Mouse (Mus musculus) thymus, postnatal 4 days (tissue): ENCODE measurements around the gene Syt9.

Experiments used
- DNase-seq: peaks from one replicate; pipeline ENCODE4 v3.0.0; 2021

Gene Syt9

GRCm38 (mm10) chr7:107547872-107548271 is 177.3 kb downstream of the Syt9 start:
- DNase-seq: no peak

DNA sequence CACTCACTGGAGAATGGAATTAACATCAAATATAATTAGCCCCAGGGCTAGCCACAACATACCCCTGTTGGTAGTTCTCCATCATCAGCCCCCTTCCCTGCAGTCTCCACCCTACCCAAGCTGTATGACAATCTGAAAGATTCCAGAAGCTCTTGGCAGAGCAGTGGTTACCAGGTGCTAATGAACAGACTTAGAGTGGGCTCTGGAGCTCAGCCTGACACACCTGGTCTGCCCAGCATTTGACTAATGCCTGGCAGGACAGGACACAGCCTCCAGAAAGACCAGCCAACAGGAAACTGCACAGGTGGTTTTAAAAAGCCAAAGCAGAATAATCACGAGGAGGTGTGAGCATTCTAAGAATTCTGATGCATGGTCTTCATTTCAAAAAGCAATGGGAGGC is 182.9 kb downstream of the Syt9 start:
- no peak for DNase-seq

DNA sequence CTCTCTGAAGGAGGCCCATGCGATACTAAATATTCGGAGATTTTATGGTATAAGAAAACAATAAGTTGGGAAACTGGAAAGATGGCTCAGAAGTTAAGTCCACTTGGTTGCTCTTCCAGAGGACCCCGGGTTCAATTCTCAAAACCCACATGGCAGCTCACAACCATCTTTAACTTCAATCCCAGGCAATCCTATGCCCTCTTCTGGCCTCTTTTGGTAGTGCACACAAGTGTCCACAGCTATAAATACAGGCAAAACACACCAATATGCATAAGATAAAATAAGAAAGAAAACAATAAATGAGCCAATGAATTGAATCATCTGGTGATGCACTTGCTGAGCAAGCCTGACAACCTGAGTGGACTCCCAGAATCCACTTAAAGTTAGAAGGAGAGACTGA is 185.4 kb downstream of the Syt9 start:
- DNase-seq: peak; percentile 47

GRCm38 (mm10) chr7:107560675-107561074 is 190.1 kb downstream of the Syt9 start:
- DNase-seq: no peak

GRCm38 (mm10) chr7:107561584-107561983 is 191.1 kb downstream of the Syt9 start:
- DNase-seq: no peak

DNA sequence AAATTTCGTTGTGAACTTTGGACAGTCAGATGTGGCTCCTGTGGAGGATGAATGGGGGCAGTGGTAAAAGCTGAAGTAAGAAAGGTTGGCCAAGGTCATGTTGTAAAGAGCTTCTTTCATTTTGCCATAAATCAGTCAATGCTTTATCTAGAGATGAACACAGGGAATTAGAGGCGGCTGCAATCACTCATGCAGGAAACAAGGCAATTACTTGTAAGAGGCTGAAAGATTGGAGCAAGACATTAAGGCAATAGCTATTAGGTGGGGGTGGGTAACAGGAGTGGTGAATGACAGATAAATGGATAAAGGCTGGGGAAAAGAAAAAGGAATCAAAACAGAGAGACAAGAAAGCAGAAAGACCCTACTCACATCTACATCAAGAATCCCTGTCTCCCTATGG is 193.2 kb downstream of the Syt9 start:
- no peak for DNase-seq

DNA sequence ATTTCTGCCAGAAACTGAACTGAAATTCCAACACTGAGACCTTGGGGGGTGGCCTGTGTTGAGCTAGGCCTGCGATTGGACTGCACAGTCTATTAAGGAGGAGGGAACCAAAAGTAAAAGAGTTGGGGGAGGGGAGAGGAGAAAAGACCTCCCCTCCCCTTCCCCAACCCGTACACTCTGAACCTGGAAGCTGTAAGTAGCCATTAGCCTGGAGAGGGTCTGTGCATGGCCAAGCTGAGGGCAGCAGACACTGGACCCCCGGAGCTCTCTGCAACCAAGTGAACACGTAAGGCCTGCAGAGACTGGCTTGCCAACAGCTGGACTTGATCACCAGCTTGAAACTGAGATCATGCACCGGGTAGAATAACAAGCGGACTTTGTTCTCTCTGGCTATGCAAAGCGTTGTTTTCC is 196.7 kb downstream of the Syt9 start, which contains the start of gene Olfml1:
TSS of gene Olfml1 (plus strand) at position 186 of the 411 bp plus-strand sequence.
- no peak for DNase-seq

DNA sequence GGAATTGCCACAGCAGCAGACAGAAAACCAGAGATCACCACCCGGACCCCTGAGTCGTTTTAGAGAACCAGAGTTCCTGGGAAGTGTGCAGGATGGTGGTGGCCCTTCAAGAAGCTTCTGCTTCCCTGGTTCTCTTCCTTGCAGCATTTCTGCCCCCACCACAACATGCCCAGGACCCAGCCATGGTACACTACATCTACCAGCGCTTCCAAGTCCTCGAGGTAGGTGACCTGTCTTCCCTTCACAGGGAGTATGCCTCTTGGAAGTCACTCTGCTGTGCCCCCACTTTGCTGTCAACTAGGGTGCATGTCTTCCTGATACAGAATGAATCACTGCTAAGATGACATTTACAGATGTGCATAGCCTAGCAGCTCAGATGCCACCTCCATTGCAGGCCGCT is 197.1 kb downstream of the Syt9 start:
- DNase-seq: no peak

- no peak for DNase-seq
These were observed 198.4 kb downstream of the Syt9 start for GRCm38 (mm10) chr7:107568971-107569370.

- DNase-seq: peak; percentile 17
These were observed 203.3 kb downstream of the Syt9 start for GRCm38 (mm10) chr7:107573856-107574255.

DNA sequence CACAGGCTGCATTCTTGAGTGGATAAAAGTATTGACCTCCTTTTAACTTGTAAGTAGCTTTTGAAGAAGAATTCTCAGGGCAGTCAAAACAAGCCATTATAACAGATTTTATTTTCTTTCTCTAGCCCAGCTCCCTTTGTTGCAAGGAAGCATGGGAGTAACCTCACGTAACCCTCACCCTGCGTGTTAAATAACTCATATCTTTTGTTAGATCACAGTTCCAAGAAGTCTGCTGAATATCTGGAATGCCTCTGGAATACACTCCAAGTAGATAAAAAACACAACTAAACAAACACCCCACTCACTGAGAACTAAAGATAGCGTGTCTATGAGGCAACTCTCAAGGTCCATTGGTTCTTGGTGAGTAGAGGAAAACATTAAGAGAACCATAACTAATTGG is 203.7 kb downstream of the Syt9 start:
- no peak for DNase-seq

DNA sequence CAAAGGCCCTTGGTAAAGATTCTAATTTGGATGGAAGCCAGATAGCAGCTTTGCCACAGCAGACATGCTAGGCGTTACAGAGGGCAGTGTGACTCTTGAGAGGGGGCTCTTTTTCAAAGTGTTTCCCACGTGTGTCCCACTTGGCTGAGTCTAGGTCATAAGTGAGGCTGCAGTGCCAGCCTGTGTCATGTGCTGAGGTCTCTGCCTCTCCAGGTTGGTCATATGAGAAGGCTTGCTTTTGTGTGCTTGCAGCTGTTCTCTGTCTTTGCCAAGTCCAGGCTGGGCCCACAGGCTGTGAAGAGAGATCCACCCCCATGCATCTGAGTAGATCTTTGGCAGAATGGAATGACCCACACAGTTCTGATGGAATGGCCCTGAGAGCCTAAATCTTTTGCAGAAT is 222.1 kb downstream of the Syt9 start:
- DNase-seq: no peak

GRCm38 (mm10) chr7:107593904-107594303 is 223.4 kb downstream of the Syt9 start:
- no peak for DNase-seq

DNA sequence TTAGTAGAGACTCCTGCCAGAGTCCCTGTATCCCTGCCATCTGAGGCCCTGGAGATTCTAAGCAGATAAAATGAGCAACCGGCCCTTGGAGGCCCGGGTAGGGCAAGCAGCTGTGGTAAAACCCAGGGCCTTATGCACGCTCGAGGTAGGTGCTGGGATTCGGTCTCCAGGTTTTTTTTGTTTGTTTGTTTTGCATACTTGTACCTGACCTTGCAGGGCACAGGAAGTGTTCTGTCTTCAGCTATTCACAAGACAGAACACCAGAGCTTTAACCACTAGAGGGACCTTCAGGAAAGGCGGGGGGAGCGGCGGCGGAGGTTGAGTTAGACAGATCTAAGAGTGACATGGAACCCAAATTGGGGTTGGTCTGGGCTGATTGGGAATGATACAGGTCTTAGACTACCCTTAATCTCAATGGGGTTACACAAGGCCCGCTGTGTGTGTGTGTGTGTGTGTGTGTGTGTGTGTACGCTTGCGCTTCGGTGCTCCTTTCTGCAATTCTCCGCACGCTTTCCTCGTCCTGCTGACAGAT is 223.9 kb downstream of the Syt9 start:
- peak; percentile 65 for DNase-seq

DNA sequence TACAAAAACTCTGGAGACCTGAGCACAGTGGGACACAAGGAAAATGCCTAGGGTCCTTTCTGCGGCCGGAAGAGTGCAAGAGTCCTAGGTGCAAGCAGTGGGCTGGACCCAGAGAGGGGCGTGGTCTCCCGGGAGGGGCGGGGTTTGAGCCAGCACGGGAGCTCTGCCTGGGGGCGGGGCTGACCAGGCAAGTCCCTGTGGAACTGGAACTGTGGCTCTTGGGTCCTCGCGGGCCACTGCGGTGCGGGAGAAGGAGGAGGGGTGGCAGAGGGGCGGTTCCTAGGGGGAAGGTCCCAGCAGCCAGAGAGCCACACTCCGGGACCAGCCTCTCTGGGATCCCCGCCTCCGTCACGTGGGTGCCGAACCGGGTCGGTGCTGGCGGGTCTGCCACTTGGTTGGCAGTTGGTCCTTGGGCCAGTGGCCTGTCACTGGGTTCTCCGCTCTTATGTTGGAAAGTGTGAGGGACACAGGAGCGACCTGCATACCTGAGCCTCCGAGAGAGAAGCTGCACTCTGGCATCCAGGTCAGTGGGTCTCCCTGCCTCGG is 224.4 kb downstream of the Syt9 start, which contains the start of gene Ppfibp2:
TSS of gene Ppfibp2 (plus strand) at position 351 of the 546 bp plus-strand sequence.
- peak; percentile 90 for DNase-seq

DNA sequence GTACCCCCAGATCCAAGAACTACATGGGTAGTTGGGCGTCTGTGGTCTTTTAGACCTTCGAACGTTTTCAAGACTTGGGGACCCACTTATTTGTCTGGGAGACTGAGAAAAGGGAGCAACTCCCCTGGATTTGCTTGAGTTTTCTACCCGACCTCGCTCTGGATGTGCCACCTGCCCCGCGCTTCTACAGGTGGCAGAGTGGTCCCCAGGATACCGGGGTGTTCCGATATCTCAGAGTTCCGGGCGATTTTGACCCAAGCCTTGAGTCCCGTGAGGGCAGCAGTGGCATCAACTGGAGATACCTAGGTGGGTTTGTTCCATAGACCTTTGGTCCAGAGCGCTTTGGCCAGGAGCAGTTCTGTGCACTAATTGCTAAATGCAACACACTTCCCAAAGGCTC is 224.9 kb downstream of the Syt9 start:
- DNase-seq: no peak

DNA sequence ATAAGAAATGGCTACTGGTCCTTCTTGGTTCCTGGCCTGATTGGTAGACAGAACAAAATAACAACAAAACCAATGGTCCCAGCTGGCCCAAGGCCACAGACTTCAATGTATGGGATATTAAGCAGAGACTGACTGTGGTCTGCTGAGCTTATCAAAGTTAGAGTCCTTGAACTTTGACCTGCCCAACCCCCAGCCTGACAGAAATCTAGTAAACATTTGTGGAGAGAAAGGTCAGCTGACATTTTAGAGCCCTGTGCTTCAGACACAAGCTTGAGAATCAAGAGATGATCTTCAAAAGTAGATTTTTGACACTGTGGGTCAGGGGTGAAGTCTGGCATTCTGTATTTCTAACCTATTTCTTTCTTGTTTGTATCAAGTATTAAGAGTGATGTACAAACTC is 226.2 kb downstream of the Syt9 start:
- no peak for DNase-seq

DNA sequence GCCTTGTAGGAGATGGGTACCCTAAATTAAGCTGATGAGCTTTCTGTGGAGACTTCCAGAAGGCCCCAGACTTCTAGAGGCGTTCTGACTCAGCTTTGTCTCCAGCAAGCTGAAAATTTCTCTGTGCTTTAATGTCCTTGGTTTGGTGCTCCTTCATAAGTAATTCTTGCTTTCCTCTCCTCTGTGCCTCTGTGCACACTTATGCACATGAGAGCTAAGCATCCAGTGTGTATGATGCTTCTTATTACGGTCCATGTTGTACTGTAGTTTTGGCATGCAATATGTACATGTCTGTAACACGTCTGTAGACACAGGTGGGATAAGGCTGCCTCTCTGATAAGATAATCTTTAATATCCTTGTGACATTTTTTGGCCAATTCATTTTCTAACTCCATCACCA is 227.4 kb downstream of the Syt9 start:
- no peak for DNase-seq
